Mouse (Mus musculus) bone marrow, adult 2 months (tissue): Measurements from ENCODE around the gene Cdh26.

Experiments used
- CTCF ChIP-seq: fragments of 200-500 bp; IDR thresholded peaks from 2 replicates; pipeline ENCODE4 v1.5.1; 2011; ENCODE audit warnings: low read length, control low read depth; ENCODE audit not compliant: control insufficient read depth, insufficient read depth
- POLR2A ChIP-seq: fragments of 200-500 bp; IDR thresholded peaks from 2 replicates; pipeline ENCODE4 v1.6.1; 2011; ENCODE audit warnings: low read depth, mild to moderate bottlenecking, control low read depth, low read length, borderline replicate concordance; ENCODE audit not compliant: control insufficient read depth

GRCm38 (mm10) chr2:178497900-178498299, 67.6 kb downstream of the Cdh26 start:
- TF ChIP-seq POLR2A: no peak
- no peak for TF ChIP-seq CTCF
